Mouse (Mus musculus): ENCODE measurements around the gene Krtap3-2. TPM values are rescaled to one million over a fixed set of nuclear protein-coding genes. Genes with fewer than 3 reads are reported as not detected.

Krtap3-2 gene
- total RNA-seq, 4 experiments from 2014 or later: not detected

Other genes with a start within 250 kb of the Krtap3-2 start
- not detected for gene Krt25, start 233.9 kb downstream of the Krtap3-2 start, total RNA-seq (2022)
- under 1 TPM in 1 of 4 experiments, not detected in 3; 0.14 TPM for gene Krt26, start 218.9 kb downstream of the Krtap3-2 start, total RNA-seq (2022)
- not detected for gene Krt27, start 205.7 kb downstream of the Krtap3-2 start, total RNA-seq (2022)
- gene Krt28, start 181.9 kb downstream of the Krtap3-2 start, total RNA-seq (2022): under 1 TPM in 1 of 4 experiments, not detected in 3; 0.21 TPM
- 10 to 100 TPM; 11.4 to 13.8 (median 12.0) TPM for gene Krt10, start 167.5 kb downstream of the Krtap3-2 start, total RNA-seq (2022)
- 10 to 100 TPM in 1 of 4 experiments, 1 to 10 TPM in 3; 8.6 to 10.0 (median 9.5) TPM for gene Krt12, start 134.6 kb downstream of the Krtap3-2 start, total RNA-seq (2022)
- not detected for gene Krt20, start 118.7 kb downstream of the Krtap3-2 start, total RNA-seq (2022)
- not detected for gene Krt23, start 63.7 kb downstream of the Krtap3-2 start, total RNA-seq (2022)
- not detected for gene Krt39, start 35.5 kb downstream of the Krtap3-2 start, total RNA-seq (2022)
- gene Krt40, start 13.7 kb downstream of the Krtap3-2 start, total RNA-seq (2022): not detected
- not detected for gene Krtap3-3, start 6.0 kb downstream of the Krtap3-2 start, total RNA-seq (2022)
- not detected for gene Gm11939, start 2.6 kb upstream of the Krtap3-2 start, total RNA-seq (2022)
- gene Krtap3-1, start 9.8 kb upstream of the Krtap3-2 start, total RNA-seq (2022): not detected
- gene Krtap1-5, start 24.2 kb upstream of the Krtap3-2 start, total RNA-seq (2022): not detected
- gene Krtap1-4, start 26.8 kb upstream of the Krtap3-2 start, total RNA-seq (2022): not detected
- gene Krtap1-3, start 34.5 kb upstream of the Krtap3-2 start, total RNA-seq (2022): not detected
- gene Krtap9-3, start 41.3 kb upstream of the Krtap3-2 start, total RNA-seq (2022): not detected
- gene Gm11938, start 46.5 kb upstream of the Krtap3-2 start, total RNA-seq (2022): not detected
- gene Gm11937, start 53.3 kb upstream of the Krtap3-2 start, total RNA-seq (2022): not detected
- not detected for gene Krtap2-4, start 58.0 kb upstream of the Krtap3-2 start, total RNA-seq (2022)
- gene Gm11562, start 63.6 kb upstream of the Krtap3-2 start, total RNA-seq (2022): not detected
- gene Krtap4-1, start 71.4 kb upstream of the Krtap3-2 start, total RNA-seq (2022): not detected
- not detected for gene Krtap4-2, start 78.2 kb upstream of the Krtap3-2 start, total RNA-seq (2022)
- not detected for gene Krtap4-7, start 87.2 kb upstream of the Krtap3-2 start, total RNA-seq (2022)
- not detected for gene Gm11555, start 93.4 kb upstream of the Krtap3-2 start, total RNA-seq (2022)
- not detected for gene Gm11563, start 102.1 kb upstream of the Krtap3-2 start, total RNA-seq (2022)
- gene Krtap4-6, start 109.1 kb upstream of the Krtap3-2 start, total RNA-seq (2022): not detected
- not detected for gene Gm14190, start 133.9 kb upstream of the Krtap3-2 start, total RNA-seq (2022)
- not detected for gene Gm14180, start 177.4 kb upstream of the Krtap3-2 start, total RNA-seq (2022)
- gene Gm11595, start 216.1 kb upstream of the Krtap3-2 start, total RNA-seq (2022): not detected
- gene Krtap4-8, start 223.9 kb upstream of the Krtap3-2 start, total RNA-seq (2022): not detected
- not detected for gene Krtap4-9, start 228.3 kb upstream of the Krtap3-2 start, total RNA-seq (2022)
- not detected for gene Gm11596, start 236.6 kb upstream of the Krtap3-2 start, total RNA-seq (2022)
- gene Gm11569, start 242.1 kb upstream of the Krtap3-2 start, total RNA-seq (2022): not detected
- not detected for gene Gm11554, start 247.6 kb upstream of the Krtap3-2 start, total RNA-seq (2022)

Data from left cerebral cortex, adult 8-10 months (tissue).